Mouse (Mus musculus): ENCODE measurements at regions not wholly inside any gene's neighbourhood (a gene's known extent, or its start where the extent isn't known, plus 50 kb on each side); places are given as distances from the start of the nearest gene placed in this dataset.

- no peak for DNase-seq
These were observed 280.3 kb downstream of the Ccdc91 start for GRCm38 (mm10) chr6:147755750-147756523.

GRCm38 (mm10) chr6:147759485-147759884 is 283.9 kb downstream of the Ccdc91 start:
- no peak for DNase-seq

GRCm38 (mm10) chr6:147760113-147760512 is 284.5 kb downstream of the Ccdc91 start:
- no peak for DNase-seq

- DNase-seq, result no peak
These were observed 281.8 kb upstream of the Far2 start for GRCm38 (mm10) chr6:147765241-147765640.

- DNase-seq, result no peak
These were observed 277.9 kb upstream of the Far2 start for GRCm38 (mm10) chr6:147769180-147769579.

GRCm38 (mm10) chr6:147770034-147770433 is 277.0 kb upstream of the Far2 start:
- no peak for DNase-seq

GRCm38 (mm10) chr6:147771411-147771810 is 275.6 kb upstream of the Far2 start:
- DNase-seq, result no peak

- DNase-seq, result no peak
These were observed 273.2 kb upstream of the Far2 start for GRCm38 (mm10) chr6:147773904-147774303.

GRCm38 (mm10) chr6:147774626-147775025 is 272.4 kb upstream of the Far2 start:
- DNase-seq, result no peak

GRCm38 (mm10) chr6:147779466-147779865 is 267.6 kb upstream of the Far2 start:
- DNase-seq, result no peak

- DNase-seq, result no peak
These were observed 262.8 kb upstream of the Far2 start for GRCm38 (mm10) chr6:147784249-147784648.

- no peak for DNase-seq
These were observed 262.2 kb upstream of the Far2 start for GRCm38 (mm10) chr6:147784854-147785253.

GRCm38 (mm10) chr6:147788095-147788494 is 259.0 kb upstream of the Far2 start:
- no peak for DNase-seq

- DNase-seq, result no peak
These were observed 257.9 kb upstream of the Far2 start for GRCm38 (mm10) chr6:147789112-147789511.

GRCm38 (mm10) chr6:147793811-147794210 is 253.2 kb upstream of the Far2 start:
- no peak for DNase-seq

- no peak for DNase-seq
These were observed 252.7 kb upstream of the Far2 start for GRCm38 (mm10) chr6:147794351-147794750.

- DNase-seq, result no peak
These were observed 247.9 kb upstream of the Far2 start for GRCm38 (mm10) chr6:147799009-147799727.

- no peak for DNase-seq
These were observed 247.2 kb upstream of the Far2 start for GRCm38 (mm10) chr6:147799861-147800260.

- DNase-seq, result no peak
These were observed 246.2 kb upstream of the Far2 start for GRCm38 (mm10) chr6:147800846-147801245.

GRCm38 (mm10) chr6:147803893-147804292 is 243.2 kb upstream of the Far2 start:
- DNase-seq, result no peak

- peak; percentile 74 for DNase-seq
These were observed 236.3 kb upstream of the Far2 start for GRCm38 (mm10) chr6:147810710-147811109.

GRCm38 (mm10) chr6:147816861-147817260 is 230.2 kb upstream of the Far2 start:
- no peak for DNase-seq

GRCm38 (mm10) chr6:147817262-147817661 is 229.8 kb upstream of the Far2 start:
- no peak for DNase-seq

GRCm38 (mm10) chr6:147822215-147822614 is 224.8 kb upstream of the Far2 start:
- DNase-seq, result no peak

Data from right cerebral cortex, postnatal 25 days (tissue).